Mouse (Mus musculus) myocyte (in vitro differentiated cells): ENCODE results near the gene Slc10a6. TPM values are rescaled to one million over a fixed set of nuclear protein-coding genes. Genes with fewer than 3 reads are reported as not detected.

Experiments
- H3K27me3 ChIP-seq: one replicate; pipeline ENCODE4 v1.6.1; 2011; ENCODE audit not compliant: control insufficient read depth, insufficient read depth, insufficient read length
- H3K36me3 ChIP-seq: one replicate; pipeline ENCODE4 v1.6.1; 2011; ENCODE audit not compliant: control insufficient read depth, insufficient read depth
- H3K4me2 ChIP-seq: one replicate; pipeline ENCODE4 v1.6.1; 2011; ENCODE audit warnings: low read depth, control low read depth
- H3K4me3 ChIP-seq: one replicate; pipeline ENCODE4 v1.5.1; 2011; ENCODE audit warnings: mild to moderate bottlenecking, control low read depth, moderate library complexity
- H3K79me2 ChIP-seq: one replicate; pipeline ENCODE4 v1.6.1; 2011; ENCODE audit not compliant: control insufficient read depth, insufficient read depth
- H3ac ChIP-seq: one replicate; pipeline ENCODE4 v1.6.1; 2011; ENCODE audit not compliant: control insufficient read depth, insufficient read length
- CEBPB ChIP-seq: IDR thresholded peaks from 2 replicates; pipeline ENCODE4 v1.6.1; 2011; ENCODE audit warnings: mild to moderate bottlenecking, moderate library complexity; ENCODE audit not compliant: poor library complexity, insufficient read depth, severe bottlenecking
- E2F4 ChIP-seq: IDR thresholded peaks from one replicate; pipeline ENCODE4 v1.6.1; 2011; ENCODE audit warnings: mild to moderate bottlenecking, control low read depth, moderate library complexity; ENCODE audit not compliant: insufficient read depth
- MAX ChIP-seq: IDR thresholded peaks from one replicate; pipeline ENCODE4 v1.6.1; 2011; ENCODE audit warnings: low read depth, mild to moderate bottlenecking, control low read depth
- MYOD1 ChIP-seq, 3 experiments: IDR thresholded peaks; one replicate each; pipeline ENCODE4 v1.6.1; 2011; ENCODE audit warnings: control low read depth in 2 of 3, low read depth in 2 of 3, mild to moderate bottlenecking in 2 of 3, moderate library complexity in 1 of 3; ENCODE audit not compliant: insufficient read length in 2 of 3, control insufficient read depth in 1 of 3
- MYOG ChIP-seq, 3 experiments: IDR thresholded peaks; one replicate each; pipeline ENCODE4 v1.6.1; 2011; ENCODE audit warnings: control low read depth in 2 of 3, low read depth in 2 of 3, mild to moderate bottlenecking in 2 of 3; ENCODE audit not compliant: insufficient read length in 2 of 3, control insufficient read depth in 1 of 3, insufficient read depth in 1 of 3
- POLR2A ChIP-seq: IDR thresholded peaks from one replicate; pipeline ENCODE4 v1.6.1; 2011; ENCODE audit warnings: low read depth, mild to moderate bottlenecking, control low read depth, moderate library complexity; ENCODE audit not compliant: insufficient read length
- POLR2AphosphoS2 ChIP-seq: IDR thresholded peaks from one replicate; pipeline ENCODE4 v1.6.1; 2011; ENCODE audit warnings: low read depth, control low read depth; ENCODE audit not compliant: insufficient read length
- REST ChIP-seq: IDR thresholded peaks from one replicate; pipeline ENCODE4 v1.6.1; 2011; ENCODE audit warnings: mild to moderate bottlenecking, control low read depth, moderate library complexity; ENCODE audit not compliant: insufficient read depth, insufficient read length
- SRF ChIP-seq: IDR thresholded peaks from one replicate; pipeline ENCODE4 v1.6.1; 2011; ENCODE audit warnings: low read depth; ENCODE audit not compliant: control insufficient read depth, insufficient read length
- TCF12 ChIP-seq: IDR thresholded peaks from one replicate; pipeline ENCODE4 v1.6.1; 2011; ENCODE audit warnings: mild to moderate bottlenecking, control low read depth; ENCODE audit not compliant: poor library complexity, insufficient read depth, severe bottlenecking
- TCF3 ChIP-seq: IDR thresholded peaks from one replicate; pipeline ENCODE4 v1.6.1; 2011; ENCODE audit warnings: low read depth, control low read depth; ENCODE audit not compliant: insufficient read length
- USF1 ChIP-seq: IDR thresholded peaks from one replicate; pipeline ENCODE4 v1.6.1; 2011; ENCODE audit warnings: low read depth, mild to moderate bottlenecking, control low read depth, moderate library complexity
- polyA plus RNA-seq: library from polyadenylated mRNA; unstranded; fragments of >200 nt; fragmentation: generic; extraction: Trizol; gene quantifications from one replicate; pipeline ENCODE4 v1.2.1, GENCODE M21; 2012; ENCODE audit warnings: missing spikeins

Slc10a6 gene
- polyA plus RNA-seq, 1 experiment: 0.04 TPM

- no peak overlapping the region for H3ac ChIP-seq
- H3K79me2 ChIP-seq: no peaks in the 10 kb centered on the region
- TF ChIP-seq E2F4 (no peak), REST (no peak), POLR2A (no peak), TCF3 (no peak), MAX (no peak), USF1 (no peak), CEBPB (no peak), TCF12 (no peak), MYOD1 (IDR thresholded peaks at IDR 0.05; ENCODE audit: control insufficient read depth in 1 of 3, insufficient read length in 2 of 3, low read depth in 2 of 3) (no peak), SRF (no peak), MYOG (IDR thresholded peaks at IDR 0.05; ENCODE audit: control insufficient read depth in 1 of 3, insufficient read depth in 1 of 3, insufficient read length in 2 of 3, low read depth in 2 of 3) (no peak), POLR2AphosphoS2 (no peak)
- no peak overlapping the region for H3K4me2 ChIP-seq
- H3K27me3 ChIP-seq: no peaks in the 10 kb centered on the region
- no peak overlapping the region for H3K4me3 ChIP-seq
- no peaks in the 10 kb centered on the region for H3K36me3 ChIP-seq
These were observed 61.2 kb downstream of the Slc10a6 start for GRCm38 (mm10) chr5:103568034-103568433.

- Histone ChIP-seq H3K79me2 (no peaks in the 10 kb centered on the region), H3K36me3 (no peaks in the 10 kb centered on the region), H3K27me3 (no peaks in the 10 kb centered on the region), H3ac (no peak overlapping the region), H3K4me3 (no peak overlapping the region), H3K4me2 (no peak overlapping the region)
- no peak for TF ChIP-seq TCF12
- no peak for TF ChIP-seq SRF
- TF ChIP-seq USF1: no peak
- no peak for TF ChIP-seq TCF3
- no peak for TF ChIP-seq MAX
- TF ChIP-seq MYOG (IDR thresholded peaks at IDR 0.05; ENCODE audit: control insufficient read depth in 1 of 3, insufficient read depth in 1 of 3, insufficient read length in 2 of 3, low read depth in 2 of 3): no peak
- TF ChIP-seq MYOD1 (IDR thresholded peaks at IDR 0.05; ENCODE audit: control insufficient read depth in 1 of 3, insufficient read length in 2 of 3, low read depth in 2 of 3): no peak
- no peak for TF ChIP-seq CEBPB
- no peak for TF ChIP-seq POLR2A
- TF ChIP-seq POLR2AphosphoS2: no peak
- no peak for TF ChIP-seq E2F4
- TF ChIP-seq REST: no peak
These were observed 68.7 kb downstream of the Slc10a6 start for GRCm38 (mm10) chr5:103560546-103560945.

Other genes with a start within 250 kb of the Slc10a6 start
- gene Ptpn13, start 204.2 kb downstream of the Slc10a6 start, polyA plus RNA-seq: 5.3 TPM
- not detected for gene 1700016H13Rik, start 26.6 kb upstream of the Slc10a6 start, polyA plus RNA-seq
- gene Aff1, start 63.0 kb upstream of the Slc10a6 start, polyA plus RNA-seq: 16.4 TPM